Mouse (Mus musculus): Measurements from ENCODE around the gene Cyp27b1. TPM values are rescaled to one million over a fixed set of nuclear protein-coding genes. Genes with fewer than 3 reads are reported as not detected.
A peak's percentile ranks its signal among the peaks of the same experiment; 100 is the strongest.

The Cyp27b1 gene
- 0.23 TPM in 1 of 2 replicates, not detected in the other for polyA plus RNA-seq (2014; fragmentation: Nextera tagmentation; extraction: Ambion mirVana)

DNA sequence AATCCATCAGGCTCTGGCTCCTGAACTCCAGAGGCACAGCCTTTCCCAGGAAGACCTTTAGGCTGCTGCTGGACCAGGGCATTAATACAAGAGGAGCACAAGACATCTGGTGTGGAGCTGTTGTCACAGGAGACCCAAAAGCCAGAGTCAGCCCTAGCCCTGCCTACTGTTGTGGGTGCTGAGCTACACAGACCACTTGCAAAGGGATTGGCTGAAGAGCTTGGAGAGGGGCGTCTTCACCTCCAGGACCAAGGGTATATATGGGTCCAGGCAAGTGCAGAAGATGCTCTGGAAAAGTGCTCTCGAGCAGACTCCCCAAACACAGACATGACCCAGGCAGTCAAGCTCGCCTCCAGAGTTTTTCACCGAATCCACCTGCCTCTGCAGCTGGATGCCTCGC lies at the start of gene Cyp27b1:
Gene Cyp27b1, plus strand, starts transcription at position 297 of the 400 bp plus-strand sequence.
- peaks cover 7% of the 10 kb centered on the region; the same call in 1 of the 2 replicates for H3K4me1 ChIP-seq (replicated peaks; ENCODE audit: control insufficient read depth, insufficient read depth, low read length)
- H3K36me3 ChIP-seq (ENCODE audit: control insufficient read depth, insufficient read depth, low read length): no peaks in the 10 kb centered on the region
- no peak within 1 kb of the TSS; the same call in 1 of the 2 replicates for H3K9ac ChIP-seq (ENCODE audit: low read length)
- H3K4me2 ChIP-seq (ENCODE audit: low read depth, low read length, severe bottlenecking): peak within 1 kb of the TSS; percentile 11; the same call in 1 of the 2 replicates
- H3K4me3 ChIP-seq (ENCODE audit: low read depth, low read length): peak within 1 kb of the TSS; percentile 5; the same call in 1 of the 2 replicates
- WGBS: 27% methylated on average over 5 of the region's 5 CpGs
- no peaks in the 10 kb centered on the region for H3K9me3 ChIP-seq (ENCODE audit: control insufficient read depth, low read length)
- peaks cover 36% of the 10 kb centered on the region for H3K27me3 ChIP-seq (ENCODE audit: control insufficient read depth, insufficient read depth, low read length)
- ATAC-seq (replicated peaks; ENCODE audit: low FRiP score): no peak
- no peak for DNase-seq (ENCODE audit: low spot score)
- H3K27ac ChIP-seq (ENCODE audit: low read depth, low read length): no peak within 1 kb of the TSS

DNA sequence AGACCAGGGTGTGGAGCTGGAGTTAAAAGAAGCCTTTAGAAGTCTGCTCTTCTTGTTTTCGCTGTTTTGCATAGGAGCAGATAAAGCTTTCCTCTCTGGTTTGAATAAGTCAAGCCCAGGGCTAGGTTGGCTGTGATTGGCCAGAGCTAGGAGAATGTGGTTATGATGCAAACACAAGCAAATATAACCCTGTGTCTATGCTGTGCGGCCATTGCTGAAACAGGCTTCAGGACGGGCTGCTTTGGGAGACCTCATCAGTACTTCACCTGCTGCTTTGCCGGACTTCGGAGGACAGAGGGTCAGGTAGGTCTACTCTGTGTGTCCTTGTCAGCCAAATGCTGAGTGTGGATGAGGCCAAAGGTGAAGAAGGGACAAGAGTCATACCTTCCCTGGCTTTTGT lies 47.5 kb upstream of the Cyp27b1 start, which contains the start of gene Avil:
Gene Avil, plus strand, starts transcription at position 181 of the 400 bp plus-strand sequence.
- H3K4me3 ChIP-seq (ENCODE audit: low read depth, low read length): no peak within 1 kb of the TSS
- H3K27ac ChIP-seq (ENCODE audit: low read depth, low read length): no peak within 1 kb of the TSS
- no peak within 1 kb of the TSS for H3K9ac ChIP-seq (ENCODE audit: low read length)
- DNase-seq (ENCODE audit: low spot score): no peak
- no peaks in the 10 kb centered on the region for H3K9me3 ChIP-seq (ENCODE audit: control insufficient read depth, low read length)
- H3K27me3 ChIP-seq (ENCODE audit: control insufficient read depth, insufficient read depth, low read length): no peaks in the 10 kb centered on the region
- H3K36me3 ChIP-seq (ENCODE audit: control insufficient read depth, insufficient read depth, low read length): peaks cover 2% of the 10 kb centered on the region; the same call in 1 of the 2 replicates
- WGBS: 94% methylated on average over 5 of the region's 5 CpGs
- H3K4me2 ChIP-seq (ENCODE audit: low read depth, low read length, severe bottlenecking): no peak within 1 kb of the TSS
- ATAC-seq (replicated peaks; ENCODE audit: low FRiP score): no peak
- 0 out of 2 replicates have a peak, but pooled peaks cover 3% of the 10 kb centered on the region for H3K4me1 ChIP-seq (replicated peaks; ENCODE audit: control insufficient read depth, insufficient read depth, low read length)

- DNase-seq (ENCODE audit: low spot score): no peak
- Histone ChIP-seq H3K4me3 (ENCODE audit: low read depth, low read length) (no peak overlapping the region), H3K4me1 (replicated peaks; ENCODE audit: control insufficient read depth, insufficient read depth, low read length) (0 out of 2 replicates have a peak, but pooled peaks cover 3% of the 10 kb centered on the region), H3K9me3 (ENCODE audit: control insufficient read depth, low read length) (no peaks in the 10 kb centered on the region), H3K4me2 (ENCODE audit: low read depth, low read length, severe bottlenecking) (no peak overlapping the region), H3K9ac (ENCODE audit: low read length) (no peak overlapping the region), H3K27me3 (ENCODE audit: control insufficient read depth, insufficient read depth, low read length) (no peaks in the 10 kb centered on the region), H3K27ac (ENCODE audit: low read depth, low read length) (no peak overlapping the region), H3K36me3 (ENCODE audit: control insufficient read depth, insufficient read depth, low read length) (peaks cover 2% of the 10 kb centered on the region; the same call in 1 of the 2 replicates)
- ATAC-seq (replicated peaks; ENCODE audit: low FRiP score): no peak
- 94% methylated on average over 9 of the region's 9 CpGs for WGBS
Measured at GRCm38 (mm10) chr10:127001297-127001696, 46.8 kb upstream of the Cyp27b1 start.

DNA sequence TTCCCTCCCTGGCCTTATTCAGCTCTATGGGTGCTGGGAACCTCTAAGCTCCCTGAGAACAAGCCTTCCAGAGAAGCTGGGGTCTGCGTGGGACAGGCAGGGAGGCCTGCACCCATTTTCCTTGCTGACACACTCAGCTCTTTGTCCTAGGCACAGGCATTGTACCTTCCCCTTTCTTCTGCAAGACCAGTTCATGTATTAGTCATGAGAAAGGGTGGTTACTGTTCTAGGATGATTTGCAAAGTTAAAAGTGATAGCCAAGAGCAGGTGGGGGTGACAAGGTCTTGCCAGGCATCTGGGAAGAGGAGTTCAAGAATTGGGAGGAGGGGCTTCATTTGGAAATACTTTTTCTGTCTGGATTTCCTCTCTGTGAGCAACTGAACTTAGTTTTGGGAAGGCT lies 46.0 kb upstream of the Cyp27b1 start:
- DNase-seq (ENCODE audit: low spot score) (no peak), ATAC-seq (replicated peaks; ENCODE audit: low FRiP score) (no peak)
- H3K27ac ChIP-seq (ENCODE audit: low read depth, low read length): no peak overlapping the region
- no peak overlapping the region for H3K9ac ChIP-seq (ENCODE audit: low read length)
- H3K4me3 ChIP-seq (ENCODE audit: low read depth, low read length): no peak overlapping the region
- no peak overlapping the region for H3K4me2 ChIP-seq (ENCODE audit: low read depth, low read length, severe bottlenecking)
- WGBS: 86% methylated on average over 1 of the region's 1 CpGs
- H3K4me1 ChIP-seq (replicated peaks; ENCODE audit: control insufficient read depth, insufficient read depth, low read length): 0 out of 2 replicates have a peak, but pooled peaks cover 3% of the 10 kb centered on the region
- peaks cover 2% of the 10 kb centered on the region; the same call in 1 of the 2 replicates for H3K36me3 ChIP-seq (ENCODE audit: control insufficient read depth, insufficient read depth, low read length)
- H3K27me3 ChIP-seq (ENCODE audit: control insufficient read depth, insufficient read depth, low read length): no peaks in the 10 kb centered on the region
- no peaks in the 10 kb centered on the region for H3K9me3 ChIP-seq (ENCODE audit: control insufficient read depth, low read length)

GRCm38 (mm10) chr10:127002765-127003164 lies 45.3 kb upstream of the Cyp27b1 start:
- Histone ChIP-seq H3K9ac (ENCODE audit: low read length) (no peak overlapping the region), H3K4me1 (replicated peaks; ENCODE audit: control insufficient read depth, insufficient read depth, low read length) (0 out of 2 replicates have a peak, but pooled peaks cover 3% of the 10 kb centered on the region), H3K4me2 (ENCODE audit: low read depth, low read length, severe bottlenecking) (no peak overlapping the region), H3K9me3 (ENCODE audit: control insufficient read depth, low read length) (no peaks in the 10 kb centered on the region), H3K27me3 (ENCODE audit: control insufficient read depth, insufficient read depth, low read length) (no peaks in the 10 kb centered on the region), H3K4me3 (ENCODE audit: low read depth, low read length) (no peak overlapping the region), H3K27ac (ENCODE audit: low read depth, low read length) (no peak overlapping the region), H3K36me3 (ENCODE audit: control insufficient read depth, insufficient read depth, low read length) (no peaks in the 10 kb centered on the region; the same call in 1 of the 2 replicates)
- WGBS: 87% methylated on average over 5 of the region's 5 CpGs
- DNase-seq (ENCODE audit: low spot score) (no peak), ATAC-seq (replicated peaks; ENCODE audit: low FRiP score) (no peak)

- Histone ChIP-seq H3K36me3 (ENCODE audit: control insufficient read depth, insufficient read depth, low read length) (no peaks in the 10 kb centered on the region; the same call in 1 of the 2 replicates), H3K27ac (ENCODE audit: low read depth, low read length) (no peak overlapping the region), H3K4me2 (ENCODE audit: low read depth, low read length, severe bottlenecking) (no peak overlapping the region), H3K9ac (ENCODE audit: low read length) (no peak overlapping the region), H3K27me3 (ENCODE audit: control insufficient read depth, insufficient read depth, low read length) (no peaks in the 10 kb centered on the region), H3K4me1 (replicated peaks; ENCODE audit: control insufficient read depth, insufficient read depth, low read length) (0 out of 2 replicates have a peak, but pooled peaks cover 3% of the 10 kb centered on the region), H3K9me3 (ENCODE audit: control insufficient read depth, low read length) (no peaks in the 10 kb centered on the region), H3K4me3 (ENCODE audit: low read depth, low read length) (no peak overlapping the region)
- ATAC-seq (replicated peaks; ENCODE audit: low FRiP score) (no peak), DNase-seq (ENCODE audit: low spot score) (no peak)
- 86% methylated on average over 8 of the region's 8 CpGs for WGBS
Measured at GRCm38 (mm10) chr10:127003334-127003733, 44.7 kb upstream of the Cyp27b1 start.

GRCm38 (mm10) chr10:127003806-127004205 lies 44.2 kb upstream of the Cyp27b1 start:
- no peak overlapping the region for H3K4me3 ChIP-seq (ENCODE audit: low read depth, low read length)
- H3K27ac ChIP-seq (ENCODE audit: low read depth, low read length): no peak overlapping the region
- H3K27me3 ChIP-seq (ENCODE audit: control insufficient read depth, insufficient read depth, low read length): no peaks in the 10 kb centered on the region
- no peak overlapping the region for H3K4me2 ChIP-seq (ENCODE audit: low read depth, low read length, severe bottlenecking)
- 80% methylated on average over 7 of the region's 7 CpGs for WGBS
- DNase-seq (ENCODE audit: low spot score): no peak
- ATAC-seq (replicated peaks; ENCODE audit: low FRiP score): no peak
- no peak overlapping the region for H3K9ac ChIP-seq (ENCODE audit: low read length)
- H3K4me1 ChIP-seq (replicated peaks; ENCODE audit: control insufficient read depth, insufficient read depth, low read length): 0 out of 2 replicates have a peak, but pooled peaks cover 3% of the 10 kb centered on the region
- no peaks in the 10 kb centered on the region; the same call in 1 of the 2 replicates for H3K36me3 ChIP-seq (ENCODE audit: control insufficient read depth, insufficient read depth, low read length)
- H3K9me3 ChIP-seq (ENCODE audit: control insufficient read depth, low read length): no peaks in the 10 kb centered on the region

- H3K27ac ChIP-seq (ENCODE audit: low read depth, low read length): no peak overlapping the region
- H3K4me1 ChIP-seq (replicated peaks; ENCODE audit: control insufficient read depth, insufficient read depth, low read length): no peaks in the 10 kb centered on the region
- DNase-seq (ENCODE audit: low spot score) (no peak), ATAC-seq (replicated peaks; ENCODE audit: low FRiP score) (no peak)
- H3K4me3 ChIP-seq (ENCODE audit: low read depth, low read length): no peak overlapping the region
- no peaks in the 10 kb centered on the region for H3K9me3 ChIP-seq (ENCODE audit: control insufficient read depth, low read length)
- H3K4me2 ChIP-seq (ENCODE audit: low read depth, low read length, severe bottlenecking): no peak overlapping the region
- H3K27me3 ChIP-seq (ENCODE audit: control insufficient read depth, insufficient read depth, low read length): no peaks in the 10 kb centered on the region
- H3K36me3 ChIP-seq (ENCODE audit: control insufficient read depth, insufficient read depth, low read length): no peaks in the 10 kb centered on the region
- no peak overlapping the region for H3K9ac ChIP-seq (ENCODE audit: low read length)
- 64% methylated on average over 5 of the region's 5 CpGs for WGBS
Measured at GRCm38 (mm10) chr10:127016488-127016887, 31.6 kb upstream of the Cyp27b1 start.

GRCm38 (mm10) chr10:127017071-127017470 lies 31.0 kb upstream of the Cyp27b1 start:
- no peaks in the 10 kb centered on the region for H3K4me1 ChIP-seq (replicated peaks; ENCODE audit: control insufficient read depth, insufficient read depth, low read length)
- no peak overlapping the region for H3K4me3 ChIP-seq (ENCODE audit: low read depth, low read length)
- H3K9ac ChIP-seq (ENCODE audit: low read length): no peak overlapping the region
- no peak overlapping the region for H3K4me2 ChIP-seq (ENCODE audit: low read depth, low read length, severe bottlenecking)
- H3K36me3 ChIP-seq (ENCODE audit: control insufficient read depth, insufficient read depth, low read length): no peaks in the 10 kb centered on the region; the same call in 1 of the 2 replicates
- 30% methylated on average over 2 of the region's 2 CpGs for WGBS
- H3K27ac ChIP-seq (ENCODE audit: low read depth, low read length): no peak overlapping the region
- H3K9me3 ChIP-seq (ENCODE audit: control insufficient read depth, low read length): no peaks in the 10 kb centered on the region
- no peak for DNase-seq (ENCODE audit: low spot score)
- ATAC-seq (replicated peaks; ENCODE audit: low FRiP score): no peak
- no peaks in the 10 kb centered on the region for H3K27me3 ChIP-seq (ENCODE audit: control insufficient read depth, insufficient read depth, low read length)
